ENCODE assay signal across 9 mouse cellular contexts in genomic region chr17:57061069-57061468, GRCm38 (mm10). TPM values are rescaled to one million over a fixed set of nuclear protein-coding genes. Genes with fewer than 3 reads are reported as not detected.
DNase-seq lines count a peak whose midpoint lies in the region; ATAC-seq and TF ChIP-seq lines count a peak whose summit lies in the region.
"Had no signal": no experiment of that assay in that cellular context is flagged by ENCODE, and none has a peak within 500 bp of the region (broad histone marks: within the 10 kb centered on the region; RNA-seq: fewer than 3 reads in every experiment).

No protein-coding gene starts in this region.

- no peaks in the 10 kb centered on the region for H3K9me3 ChIP-seq in heart, embryonic 11.5 days (replicated peaks; ENCODE audit: control insufficient read depth, low read length)
- H3K9me3 ChIP-seq in CH12.LX (replicated peaks; ENCODE audit: low read length) = no peaks in the 10 kb centered on the region
- no peaks in the 10 kb centered on the region for H3K9me3 ChIP-seq in forebrain, embryonic 15.5 days
- no peaks in the 10 kb centered on the region for H3K9me3 ChIP-seq in limb, embryonic 13.5 days
- H3K9me3 ChIP-seq in stomach, embryonic 14.5 days (ENCODE audit: control insufficient read depth, low read depth, low read length) = no peaks in the 10 kb centered on the region

- TF ChIP-seq RAD21 in CH12.LX (IDR thresholded peaks at IDR 0.05; ENCODE audit: low read depth, low read length) = no peak

- peak overlapping the region; percentile 81; the same call in 1 of the 2 replicates for H3K4me3 ChIP-seq in heart, embryonic 11.5 days (ENCODE audit: low read depth, low read length)
- H3K4me3 ChIP-seq in CH12.LX (replicated peaks in 1 of 3; ENCODE audit: low read depth in 2 of 3, low read length in 2 of 3, poor library complexity in 1 of 3) = no peak overlapping the region
- peak overlapping the region; percentile 90 for H3K4me3 ChIP-seq in forebrain, embryonic 15.5 days
- peak overlapping the region; percentile 71; the same call in 1 of the 2 replicates for H3K4me3 ChIP-seq in limb, embryonic 13.5 days
- H3K4me3 ChIP-seq in stomach, embryonic 14.5 days (ENCODE audit: low read depth, low read length) = no peak overlapping the region

- no peak for TF ChIP-seq CTCF in CH12.LX (conservative IDR thresholded peaks at IDR 0.05 in 1 of 2, IDR thresholded peaks at IDR 0.05 in 1 of 2; ENCODE audit: low read depth in 2 of 2, low read length in 2 of 2)

- no peak for TF ChIP-seq POLR2A in CH12.LX (IDR thresholded peaks at IDR 0.05; ENCODE audit: low read depth, low read length)

- TF ChIP-seq EP300 in CH12.LX (IDR thresholded peaks at IDR 0.05; ENCODE audit: low read length) = no peak

- H3K4me1 ChIP-seq in heart, embryonic 11.5 days (ENCODE audit: control insufficient read depth, insufficient read depth, low read length) = peaks cover 17% of the 10 kb centered on the region
- H3K4me1 ChIP-seq in CH12.LX (ENCODE audit: control insufficient read depth in 1 of 2, insufficient read depth in 2 of 2) = peaks cover 9 to 26% of the 10 kb centered on the region in 2 experiments
- H3K4me1 ChIP-seq in forebrain, embryonic 15.5 days = peaks cover 25% of the 10 kb centered on the region
- peaks cover 23% of the 10 kb centered on the region for H3K4me1 ChIP-seq in limb, embryonic 13.5 days
- H3K4me1 ChIP-seq in stomach, embryonic 14.5 days (ENCODE audit: control insufficient read depth, insufficient read depth, low read length) = peaks cover 3% of the 10 kb centered on the region; the same call in 1 of the 2 replicates

- peaks cover 46% of the 10 kb centered on the region for H3K27me3 ChIP-seq in heart, embryonic 11.5 days (ENCODE audit: control insufficient read depth, insufficient read depth, low read length)
- no peaks in the 10 kb centered on the region for H3K27me3 ChIP-seq in CH12.LX (replicated peaks)
- H3K27me3 ChIP-seq in forebrain, embryonic 15.5 days = peaks cover 31% of the 10 kb centered on the region
- peaks cover 71% of the 10 kb centered on the region for H3K27me3 ChIP-seq in limb, embryonic 13.5 days
- peaks cover 15% of the 10 kb centered on the region; the same call in 1 of the 2 replicates for H3K27me3 ChIP-seq in stomach, embryonic 14.5 days (ENCODE audit: control insufficient read depth, insufficient read depth, low read length)
- H3K27me3 ChIP-seq: Patski had no signal

- peak overlapping the region; percentile 91 for H3K4me2 ChIP-seq in heart, embryonic 11.5 days
- H3K4me2 ChIP-seq in CH12.LX (ENCODE audit: insufficient read depth, low read depth, poor library complexity, severe bottlenecking) = peak overlapping the region; percentile 52
- H3K4me2 ChIP-seq in forebrain, embryonic 15.5 days (replicated peaks) = peak overlapping the region; percentile 57
- H3K4me2 ChIP-seq in limb, embryonic 13.5 days (replicated peaks) = peak overlapping the region; percentile 81
- H3K4me2 ChIP-seq in stomach, embryonic 14.5 days (replicated peaks; ENCODE audit: low read depth, low read length) = peak overlapping the region; percentile 74; the same call in 1 of the 2 replicates

- in situ Hi-C loops in CH12.LX (cut with MboI; ENCODE audit: low pct_ligation_motif_present, low pct_unique_long_range_greater_than_20kb, low sequenced_read_pairs) = no loop called here

- H3K79me2 ChIP-seq in CH12.LX (replicated peaks; ENCODE audit: control insufficient read depth, extremely low read depth, insufficient read depth, poor library complexity, severe bottlenecking) = no peaks in the 10 kb centered on the region

- WGBS in heart, embryonic 11.5 days (ENCODE audit: insufficient replicate concordance) = 42% methylated on average over 10 of the region's 10 CpGs
- WGBS in forebrain, embryonic 15.5 days = 42% methylated on average over 10 of the region's 10 CpGs
- 41% methylated on average over 10 of the region's 10 CpGs for WGBS in limb, embryonic 13.5 days
- WGBS in stomach, embryonic 14.5 days = 40% methylated on average over 10 of the region's 10 CpGs

- ATAC-seq in heart, embryonic 11.5 days (replicated peaks; ENCODE audit: insufficient number of reproducible peaks, low FRiP score, low TSS enrichment) = no peak
- no peak for ATAC-seq in forebrain, embryonic 15.5 days (replicated peaks)
- ATAC-seq in limb, embryonic 13.5 days (ENCODE audit: low FRiP score, low read depth) = no peak
- no peak for ATAC-seq in stomach, embryonic 14.5 days (ENCODE audit: insufficient number of reproducible peaks, insufficient read depth, low FRiP score, low read depth)

- H3K27ac ChIP-seq in heart, embryonic 11.5 days (ENCODE audit: low read depth, low read length) = no peak overlapping the region
- H3K27ac ChIP-seq in CH12.LX (ENCODE audit: insufficient read depth, low read depth) = no peak overlapping the region
- no peak overlapping the region for H3K27ac ChIP-seq in forebrain, embryonic 15.5 days (replicated peaks)
- H3K27ac ChIP-seq in limb, embryonic 13.5 days = no peak overlapping the region
- peak overlapping the region; percentile 44; the same call in 1 of the 2 replicates for H3K27ac ChIP-seq in stomach, embryonic 14.5 days (ENCODE audit: low read length)

- dilution Hi-C loops in CH12.LX (cut with MboI; ENCODE audit: extremely low pct_ligation_motif_present, extremely low pct_unique_long_range_greater_than_20kb, low sequenced_read_pairs) = no loop called here

- H3K9ac ChIP-seq in heart, embryonic 11.5 days (ENCODE audit: low read depth, low read length) = no peak overlapping the region
- H3K9ac ChIP-seq in CH12.LX (ENCODE audit: insufficient read depth, low read depth) = peak overlapping the region; percentile 20; the same call in 1 of the 2 replicates
- 0 out of 2 replicates have a peak overlapping the region, but pooled peaks have one; percentile 81 for H3K9ac ChIP-seq in forebrain, embryonic 15.5 days (replicated peaks)
- no peak overlapping the region for H3K9ac ChIP-seq in limb, embryonic 13.5 days
- no peak overlapping the region for H3K9ac ChIP-seq in stomach, embryonic 14.5 days (replicated peaks; ENCODE audit: low read depth, low read length)

- no peaks in the 10 kb centered on the region for H3K36me3 ChIP-seq in heart, embryonic 11.5 days (ENCODE audit: control insufficient read depth, insufficient read depth, low read length)
- H3K36me3 ChIP-seq in CH12.LX (replicated peaks in 1 of 2; ENCODE audit: control insufficient read depth in 1 of 2, insufficient read depth in 1 of 2, low read length in 1 of 2) = peaks cover 5 to 28% of the 10 kb centered on the region in 2 experiments
- 0 out of 2 replicates have a peak, but pooled peaks cover 3% of the 10 kb centered on the region for H3K36me3 ChIP-seq in forebrain, embryonic 15.5 days
- H3K36me3 ChIP-seq in limb, embryonic 13.5 days = 0 out of 2 replicates have a peak, but pooled peaks cover 2% of the 10 kb centered on the region
- no peaks in the 10 kb centered on the region; the same call in 1 of the 2 replicates for H3K36me3 ChIP-seq in stomach, embryonic 14.5 days (ENCODE audit: control insufficient read depth, insufficient read depth, low read length)

- no peak for DNase-seq in heart, postnatal 4 days
- no peak for DNase-seq in CH12.LX (ENCODE audit: extremely low read depth)
- no peak for DNase-seq in right cerebral cortex, postnatal 25 days
- no peak for DNase-seq in embryo, embryonic 11 days

RNA-seq across cellular contexts. Expression of gene Slc25a23, which starts 1.4 kb away (rescaled TPM):
- polyA plus RNA-seq in heart, embryonic 11.5 days (2014; fragmentation: Nextera tagmentation; extraction: Ambion mirVana) = 11.6 and 13.3 TPM in 2 replicates
- total RNA-seq in heart, postnatal 4 days (2021) = 10 to 100 TPM; 78.3 to 81.6 TPM
- total RNA-seq in CH12.LX (2012; rRNA removed) = 5.1 and 6.9 TPM in 2 replicates
- 1.4 and 2.2 TPM in 2 replicates for total RNA-seq in CH12.LX (2014; rRNA removed)
- polyA plus RNA-seq in CH12.LX (2012; ENCODE audit: insufficient read length, low read depth) = 12.1 and 13.8 TPM in 2 replicates
- polyA plus RNA-seq in forebrain, embryonic 15.5 days (2015; fragmentation: Nextera tagmentation; extraction: Ambion mirVana) = 27.6 and 29.1 TPM in 2 replicates
- polyA plus RNA-seq in limb, embryonic 13.5 days (2015; fragmentation: Nextera tagmentation; extraction: Ambion mirVana) = 5.5 and 6.5 TPM in 2 replicates
- polyA plus RNA-seq in stomach, embryonic 14.5 days (2014; fragmentation: Nextera tagmentation; extraction: Ambion mirVana) = 11.5 and 12.7 TPM in 2 replicates

RNA-seq across cellular contexts. Expression of gene Crb3, which starts 2.2 kb away (rescaled TPM):
- polyA plus RNA-seq in heart, embryonic 11.5 days (2014; fragmentation: Nextera tagmentation; extraction: Ambion mirVana) = 0.31 and 0.72 TPM in 2 replicates
- total RNA-seq in heart, postnatal 4 days (2021) = under 1 TPM in 1 of 2 experiments, not detected in 1; 0.47 TPM
- total RNA-seq in CH12.LX (2012; rRNA removed) (0.13 and 0.25 TPM in 2 replicates), CH12.LX (2014; rRNA removed) (not detected in 2 replicates)
- not detected in 2 replicates for polyA plus RNA-seq in CH12.LX (2012; ENCODE audit: insufficient read length, low read depth)
- 1.3 and 2.0 TPM in 2 replicates for polyA plus RNA-seq in forebrain, embryonic 15.5 days (2015; fragmentation: Nextera tagmentation; extraction: Ambion mirVana)
- 1.7 and 2.9 TPM in 2 replicates for polyA plus RNA-seq in limb, embryonic 13.5 days (2015; fragmentation: Nextera tagmentation; extraction: Ambion mirVana)
- 43.8 and 44.2 TPM in 2 replicates for polyA plus RNA-seq in stomach, embryonic 14.5 days (2014; fragmentation: Nextera tagmentation; extraction: Ambion mirVana)

RNA-seq across cellular contexts. Expression of gene Dennd1c, which starts 17.2 kb away (rescaled TPM):
- 0.49 and 0.58 TPM in 2 replicates for polyA plus RNA-seq in heart, embryonic 11.5 days (2014; fragmentation: Nextera tagmentation; extraction: Ambion mirVana)
- total RNA-seq in heart, postnatal 4 days (2021) = under 1 TPM; 0.69 to 0.70 TPM
- 7.2 and 9.7 TPM in 2 replicates for total RNA-seq in CH12.LX (2012; rRNA removed)
- total RNA-seq in CH12.LX (2014; rRNA removed) = 6.8 and 7.1 TPM in 2 replicates
- polyA plus RNA-seq in CH12.LX (2012; ENCODE audit: insufficient read length, low read depth) = 33.9 and 36.9 TPM in 2 replicates
- polyA plus RNA-seq in forebrain, embryonic 15.5 days (2015; fragmentation: Nextera tagmentation; extraction: Ambion mirVana) = 3.9 and 4.4 TPM in 2 replicates
- 1.1 TPM in 2 replicates for polyA plus RNA-seq in limb, embryonic 13.5 days (2015; fragmentation: Nextera tagmentation; extraction: Ambion mirVana)
- 5.0 and 5.3 TPM in 2 replicates for polyA plus RNA-seq in stomach, embryonic 14.5 days (2014; fragmentation: Nextera tagmentation; extraction: Ambion mirVana)

RNA-seq across cellular contexts. Expression of gene Slc25a41, which starts 19.6 kb away (rescaled TPM):
- not detected in 2 replicates for polyA plus RNA-seq in heart, embryonic 11.5 days (2014; fragmentation: Nextera tagmentation; extraction: Ambion mirVana)
- not detected for total RNA-seq in heart, postnatal 4 days (2021)
- not detected in 2 replicates for total RNA-seq in CH12.LX (2012; rRNA removed)
- total RNA-seq in CH12.LX (2014; rRNA removed) = not detected in 2 replicates
- not detected in 2 replicates for polyA plus RNA-seq in CH12.LX (2012; ENCODE audit: insufficient read length, low read depth)
- not detected in 2 replicates for polyA plus RNA-seq in forebrain, embryonic 15.5 days (2015; fragmentation: Nextera tagmentation; extraction: Ambion mirVana)
- polyA plus RNA-seq in limb, embryonic 13.5 days (2015; fragmentation: Nextera tagmentation; extraction: Ambion mirVana) = not detected in 2 replicates
- 0.28 TPM in 1 of 2 replicates, not detected in the other for polyA plus RNA-seq in stomach, embryonic 14.5 days (2014; fragmentation: Nextera tagmentation; extraction: Ambion mirVana)
- polyA plus RNA-seq: Patski had no signal

RNA-seq across cellular contexts. Expression of gene Tubb4a, which starts 26.5 kb away (rescaled TPM):
- polyA plus RNA-seq in heart, embryonic 11.5 days (2014; fragmentation: Nextera tagmentation; extraction: Ambion mirVana) = 12.2 and 15.6 TPM in 2 replicates
- 1 to 10 TPM; 5.9 to 6.7 TPM for total RNA-seq in heart, postnatal 4 days (2021)
- total RNA-seq in CH12.LX (2012; rRNA removed) (0.42 and 0.89 TPM in 2 replicates), CH12.LX (2014; rRNA removed) (0.09 TPM in 1 of 2 replicates, not detected in the other)
- 2.0 and 2.1 TPM in 2 replicates for polyA plus RNA-seq in CH12.LX (2012; ENCODE audit: insufficient read length, low read depth)
- polyA plus RNA-seq in forebrain, embryonic 15.5 days (2015; fragmentation: Nextera tagmentation; extraction: Ambion mirVana) = 239 and 253 TPM in 2 replicates
- 16.3 and 17.5 TPM in 2 replicates for polyA plus RNA-seq in limb, embryonic 13.5 days (2015; fragmentation: Nextera tagmentation; extraction: Ambion mirVana)
- 33.9 and 34.9 TPM in 2 replicates for polyA plus RNA-seq in stomach, embryonic 14.5 days (2014; fragmentation: Nextera tagmentation; extraction: Ambion mirVana)

Comparison
In these comparisons a context has a peak if more than half of its experiments do, and no peak if none do; other contexts are left out.
1. H3K4me3 ChIP-seq: peak in heart, embryonic 11.5 days (single experiment), forebrain, embryonic 15.5 days (single experiment) and limb, embryonic 13.5 days (single experiment); none in CH12.LX (0 of 3) and stomach, embryonic 14.5 days (single experiment).
2. H3K9ac ChIP-seq: peak in CH12.LX (single experiment) and forebrain, embryonic 15.5 days (single experiment); none in heart, embryonic 11.5 days (single experiment), limb, embryonic 13.5 days (single experiment) and stomach, embryonic 14.5 days (single experiment).
3. RNA of gene Crb3, which starts 2.2 kb away (polyA plus RNA-seq): 43.8 to 44.2 TPM in stomach, embryonic 14.5 days; 1.7 to 2.9 TPM in limb, embryonic 13.5 days, 1.3 to 2.0 TPM in forebrain, embryonic 15.5 days, 0.31 to 0.72 TPM in heart, embryonic 11.5 days and not detected in CH12.LX; every median in the first group is over 10 times any median in the second.
4. Peak in every context shown above with its lines, with median percentiles within 50 percentile points of each other: H3K4me2 ChIP-seq.